Mouse (Mus musculus) forebrain, embryonic 16.5 days (tissue): Measurements from ENCODE around the gene Cdca7. TPM values are rescaled to one million over a fixed set of nuclear protein-coding genes. Genes with fewer than 3 reads are reported as not detected.

ENCODE experiments used
- ATAC-seq: fragments of 200-750 bp; cut with Nextera tagmentation; 2 replicates; pipeline ENCODE4 v1.8.0; 2017; ENCODE audit warnings: mild to moderate bottlenecking, moderate library complexity
- H3K27ac ChIP-seq: fragments of 300-500 bp; sonication (generic); 2 replicates; pipeline ENCODE4 v1.5.1; 2014; ENCODE audit warnings: low read length, control low read depth
- H3K27me3 ChIP-seq: fragments of 300-500 bp; sonication (generic); replicated peaks from 2 replicates; pipeline ENCODE4 v1.6.1; 2014; ENCODE audit warnings: low read length; ENCODE audit not compliant: control insufficient read depth, insufficient read depth
- H3K36me3 ChIP-seq: fragments of 300-500 bp; sonication (generic); 2 replicates; pipeline ENCODE4 v1.6.1; 2014; ENCODE audit not compliant: control insufficient read depth, insufficient read depth
- H3K4me1 ChIP-seq: fragments of 300-500 bp; sonication (generic); replicated peaks from 2 replicates; pipeline ENCODE4 v1.6.1; 2014; ENCODE audit warnings: low read length; ENCODE audit not compliant: control insufficient read depth, insufficient read depth
- H3K4me2 ChIP-seq: fragments of 300-500 bp; sonication (generic); 2 replicates; pipeline ENCODE4 v1.6.1; 2014; ENCODE audit warnings: mild to moderate bottlenecking, low read length, control low read depth
- H3K4me3 ChIP-seq: fragments of 300-500 bp; sonication (generic); replicated peaks from 2 replicates; pipeline ENCODE4 v1.5.1; 2014; ENCODE audit warnings: mild to moderate bottlenecking, low read length, control low read depth
- H3K9ac ChIP-seq: fragments of 300-500 bp; sonication (generic); replicated peaks from 2 replicates; pipeline ENCODE4 v1.6.1; 2014; ENCODE audit warnings: low read depth, low read length, control low read depth
- H3K9me3 ChIP-seq: fragments of 300-500 bp; sonication (generic); 2 replicates; pipeline ENCODE4 v1.6.1; 2016; ENCODE audit warnings: low read length; ENCODE audit not compliant: control insufficient read depth
- WGBS: fragments of 180-500 bp; shearing (Covaris S2); extraction: QIAGEN DNeasy Blood & Tissue Kit; methylation state at CpG from one replicate; pipeline ENCODE4 v1.1.7; 2014; 5-methylcytosine and 5-hydroxymethylcytosine counted together
- polyA plus RNA-seq: library from polyadenylated mRNA; unstranded; fragments of >200 nt; fragmentation: Nextera tagmentation; extraction: Ambion mirVana; gene quantifications from 2 replicates; pipeline ENCODE4 v1.2.1, GENCODE M21; 2015

Gene Cdca7
- polyA plus RNA-seq, 1 experiment from 2014 or later = 98.8 TPM

DNA sequence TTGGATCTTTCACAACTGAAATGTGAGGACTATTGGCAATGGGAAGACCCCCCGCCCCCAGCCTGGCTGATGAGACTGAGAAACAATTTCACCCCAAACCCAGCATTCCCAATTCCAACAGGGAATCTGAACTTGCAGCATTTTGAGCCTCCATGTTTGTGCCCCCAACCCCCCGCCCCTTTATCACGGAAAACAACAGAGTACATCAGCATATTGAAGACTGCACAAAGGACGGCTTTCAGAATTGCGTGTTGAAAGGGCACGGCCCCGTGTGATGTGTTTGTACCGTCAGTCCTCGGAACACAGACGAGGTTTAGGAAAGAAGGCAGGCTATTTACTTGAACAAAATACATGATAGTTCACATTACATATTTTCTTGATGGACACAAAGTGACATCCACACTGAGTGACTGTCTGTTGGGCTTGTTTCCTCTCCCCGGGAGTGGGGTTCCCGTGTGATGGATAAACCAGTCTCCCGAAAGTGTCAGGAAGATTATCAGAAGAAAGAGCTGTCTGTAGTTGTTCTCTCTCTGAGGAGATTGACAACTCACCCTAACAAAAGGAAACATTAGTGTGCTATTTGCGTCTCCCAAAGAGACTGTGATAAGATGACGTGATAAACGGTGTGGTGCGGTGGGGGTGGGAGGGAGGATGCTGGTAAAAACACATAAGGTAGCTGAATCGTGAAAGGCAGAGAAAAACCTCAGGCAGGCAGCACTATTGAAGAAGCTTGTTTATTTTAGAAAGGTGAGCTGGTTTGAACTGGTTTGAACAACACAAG is 32.1 kb downstream of the Cdca7 start:
- H3K27me3 ChIP-seq = no peaks in the 10 kb centered on the region
- H3K4me2 ChIP-seq = peak overlapping the region; percentile 20
- no peak overlapping the region for H3K9ac ChIP-seq
- no peaks in the 10 kb centered on the region for H3K9me3 ChIP-seq
- ATAC-seq = peak; percentile 63
- peaks cover 12% of the 10 kb centered on the region for H3K4me1 ChIP-seq
- no peaks in the 10 kb centered on the region for H3K36me3 ChIP-seq
- 31% methylated on average over 18 of the region's 18 CpGs for WGBS
- no peak overlapping the region for H3K27ac ChIP-seq
- no peak overlapping the region for H3K4me3 ChIP-seq

GRCm38 (mm10) chr2:72508891-72509290 is 32.9 kb downstream of the Cdca7 start:
- Histone ChIP-seq H3K27ac (no peak overlapping the region), H3K9ac (no peak overlapping the region)
- ATAC-seq = no peak

GRCm38 (mm10) chr2:72515526-72515925 is 39.6 kb downstream of the Cdca7 start:
- H3K4me1 ChIP-seq = peaks cover 14% of the 10 kb centered on the region
- H3K9ac ChIP-seq = no peak overlapping the region
- WGBS = 42% methylated on average over 7 of the region's 7 CpGs
- no peak for ATAC-seq
- no peak overlapping the region for H3K27ac ChIP-seq
- no peak overlapping the region for H3K4me3 ChIP-seq
- H3K36me3 ChIP-seq = no peaks in the 10 kb centered on the region
- H3K9me3 ChIP-seq = no peaks in the 10 kb centered on the region
- no peak overlapping the region for H3K4me2 ChIP-seq
- peaks cover 10% of the 10 kb centered on the region; the same call in 1 of the 2 replicates for H3K27me3 ChIP-seq

More at GRCm38 (mm10) chr2:72508891-72509290, 32.9 kb downstream of the Cdca7 start:
- Histone ChIP-seq H3K27me3 (no peaks in the 10 kb centered on the region), H3K9me3 (no peaks in the 10 kb centered on the region), H3K4me1 (peaks cover 12% of the 10 kb centered on the region), H3K4me2 (no peak overlapping the region), H3K36me3 (no peaks in the 10 kb centered on the region), H3K4me3 (no peak overlapping the region)
- WGBS = 89% methylated on average over 8 of the region's 8 CpGs

GRCm38 (mm10) chr2:72515971-72516719 is 40.2 kb downstream of the Cdca7 start:
- Histone ChIP-seq H3K4me3 (no peak overlapping the region), H3K4me1 (peaks cover 14% of the 10 kb centered on the region), H3K27me3 (peaks cover 10% of the 10 kb centered on the region; the same call in 1 of the 2 replicates), H3K9ac (0 out of 2 replicates have a peak overlapping the region, but pooled peaks have one; percentile 24), H3K27ac (peak overlapping the region; percentile 35; the same call in 1 of the 2 replicates), H3K36me3 (no peaks in the 10 kb centered on the region), H3K4me2 (peak overlapping the region; percentile 47), H3K9me3 (no peaks in the 10 kb centered on the region)
- peak; percentile 96 for ATAC-seq
- 13% methylated on average over 17 of the region's 17 CpGs for WGBS

DNA sequence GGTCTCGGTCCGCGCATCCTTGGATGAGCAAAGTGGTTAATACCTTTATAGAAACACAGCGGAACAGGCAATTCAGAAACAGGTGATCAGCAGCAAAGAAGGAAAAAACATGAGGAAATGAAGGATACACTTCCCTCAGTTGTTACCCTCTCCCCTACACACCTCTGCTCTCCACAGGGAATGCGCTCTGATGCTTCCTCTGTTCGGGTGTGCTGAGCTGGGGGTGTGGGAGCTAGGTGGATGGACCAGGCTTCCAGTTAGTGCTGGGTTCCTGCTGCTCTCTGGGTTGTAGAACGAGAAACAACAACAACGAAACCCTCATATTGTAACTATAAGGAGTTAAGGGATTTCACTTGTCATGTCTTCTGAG is 40.7 kb downstream of the Cdca7 start:
- Histone ChIP-seq H3K4me1 (peaks cover 14% of the 10 kb centered on the region), H3K27ac (no peak overlapping the region), H3K36me3 (no peaks in the 10 kb centered on the region), H3K27me3 (peaks cover 10% of the 10 kb centered on the region; the same call in 1 of the 2 replicates), H3K4me3 (no peak overlapping the region), H3K9me3 (no peaks in the 10 kb centered on the region), H3K9ac (no peak overlapping the region), H3K4me2 (peak overlapping the region; percentile 47)
- WGBS = 29% methylated on average over 8 of the region's 8 CpGs
- peak; percentile 19; the same call in 1 of the 2 replicates for ATAC-seq

DNA sequence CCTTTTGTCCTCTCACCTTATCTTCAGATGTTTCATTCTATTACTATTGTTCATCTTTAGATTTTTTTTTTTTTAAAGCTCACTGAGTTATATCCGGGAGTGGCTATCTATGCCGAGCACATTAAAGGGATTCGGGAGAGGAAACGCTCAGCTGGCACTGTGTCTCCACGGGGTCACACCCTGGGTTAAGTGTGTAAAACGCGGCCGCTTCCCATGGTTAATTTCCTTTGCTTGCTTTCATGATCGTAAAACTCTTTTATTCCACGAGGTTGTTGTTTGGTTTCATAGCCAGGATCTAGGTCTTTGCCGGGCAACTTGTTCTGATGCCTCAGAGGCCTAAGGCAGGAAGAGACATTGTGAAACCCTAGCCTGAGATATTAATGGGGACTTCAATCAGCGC is 48.1 kb downstream of the Cdca7 start:
- Histone ChIP-seq H3K9me3 (no peaks in the 10 kb centered on the region; the same call in 1 of the 2 replicates), H3K27me3 (no peaks in the 10 kb centered on the region), H3K4me2 (no peak overlapping the region), H3K9ac (no peak overlapping the region), H3K4me1 (peaks cover 2% of the 10 kb centered on the region), H3K27ac (no peak overlapping the region), H3K4me3 (no peak overlapping the region), H3K36me3 (no peaks in the 10 kb centered on the region)
- no peak for ATAC-seq
- WGBS = 83% methylated on average over 12 of the region's 12 CpGs

DNA sequence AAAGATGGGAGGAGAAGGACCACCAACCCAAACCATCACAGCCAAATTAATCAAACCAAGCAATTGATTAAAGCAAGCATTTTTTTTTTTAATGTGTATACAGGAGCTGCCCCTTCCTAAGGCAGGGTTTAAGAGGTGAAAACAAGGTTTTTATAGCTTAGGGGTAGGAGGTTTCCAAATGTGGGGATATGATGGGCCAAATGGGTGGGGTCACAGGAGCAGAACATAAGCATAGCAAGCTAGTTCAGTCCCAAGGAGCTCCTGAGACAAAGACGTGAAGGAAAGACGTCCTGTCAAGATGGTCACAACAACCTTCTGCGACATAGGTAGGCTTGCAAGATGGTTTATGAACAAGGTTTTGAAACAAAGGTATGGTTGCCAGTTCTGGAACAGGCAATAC is 49.6 kb downstream of the Cdca7 start:
- Histone ChIP-seq H3K36me3 (no peaks in the 10 kb centered on the region), H3K4me3 (no peak overlapping the region), H3K9me3 (no peaks in the 10 kb centered on the region; the same call in 1 of the 2 replicates), H3K27me3 (no peaks in the 10 kb centered on the region), H3K9ac (no peak overlapping the region), H3K27ac (no peak overlapping the region), H3K4me2 (no peak overlapping the region), H3K4me1 (peaks cover 14% of the 10 kb centered on the region)
- no peak for ATAC-seq
- 88% methylated on average over 3 of the region's 3 CpGs for WGBS

DNA sequence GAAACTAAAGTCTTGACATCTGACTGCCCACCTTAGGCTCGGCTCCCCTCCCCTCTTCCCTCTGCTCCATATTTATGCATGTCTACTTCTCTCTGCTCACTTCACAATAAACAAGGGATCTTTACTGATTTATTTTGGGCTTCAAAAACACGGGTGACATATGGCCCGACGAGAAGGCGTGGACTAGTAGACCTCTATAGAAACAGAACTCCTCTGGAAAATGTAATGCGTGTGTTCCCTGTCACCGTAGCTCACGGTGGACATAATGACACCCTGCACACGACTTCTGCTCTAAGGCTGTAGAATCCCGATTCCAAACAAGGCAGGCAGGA is 53.0 kb downstream of the Cdca7 start:
- Histone ChIP-seq H3K4me2 (peak overlapping the region; percentile 54), H3K36me3 (no peaks in the 10 kb centered on the region), H3K27me3 (no peaks in the 10 kb centered on the region), H3K9me3 (no peaks in the 10 kb centered on the region; the same call in 1 of the 2 replicates), H3K4me3 (no peak overlapping the region), H3K9ac (no peak overlapping the region; the same call in 1 of the 2 replicates), H3K27ac (peak overlapping the region; percentile 79), H3K4me1 (peaks cover 14% of the 10 kb centered on the region)
- 20% methylated on average over 10 of the region's 10 CpGs for WGBS
- ATAC-seq = no peak
